Mouse (Mus musculus) liver, adult 2 months (tissue): ENCODE results near the gene Slc34a3.

Experiments
- CTCF ChIP-seq: fragments of 200-500 bp; IDR thresholded peaks from 2 replicates; pipeline ENCODE4 v1.5.1; 2011; ENCODE audit warnings: low read depth, low read length, control low read depth
- POLR2A ChIP-seq: fragments of 200-500 bp; IDR thresholded peaks from 2 replicates; pipeline ENCODE4 v1.6.1; 2011; ENCODE audit warnings: low read length, control low read depth; ENCODE audit not compliant: insufficient read depth; ENCODE audit errors: extremely low read depth

DNA sequence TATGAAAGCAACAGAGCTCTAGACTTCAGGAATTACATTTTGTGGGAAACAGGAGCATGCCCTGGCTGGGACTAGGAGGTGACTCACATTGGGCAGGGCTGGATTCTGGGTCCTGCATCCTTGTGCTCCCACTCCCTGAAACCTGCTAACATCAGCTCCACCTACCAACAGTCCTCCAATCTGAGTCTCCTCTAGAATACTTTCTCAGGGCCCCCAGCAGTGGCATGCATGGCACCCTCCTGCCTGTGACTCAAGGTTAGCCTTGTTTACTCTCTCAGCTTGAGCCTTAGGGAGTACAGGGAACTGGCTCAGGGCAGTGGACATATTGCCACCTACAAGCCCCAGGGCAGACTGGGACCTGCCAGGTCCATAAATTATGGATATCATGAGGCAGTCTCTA, 3.9 kb upstream of the Slc34a3 start:
- TF ChIP-seq CTCF: no peak
- TF ChIP-seq POLR2A: no peak
